Mouse (Mus musculus): Measurements from ENCODE around the gene Acd.
A peak's percentile ranks its signal among the peaks of the same experiment; 100 is the strongest.

DNA sequence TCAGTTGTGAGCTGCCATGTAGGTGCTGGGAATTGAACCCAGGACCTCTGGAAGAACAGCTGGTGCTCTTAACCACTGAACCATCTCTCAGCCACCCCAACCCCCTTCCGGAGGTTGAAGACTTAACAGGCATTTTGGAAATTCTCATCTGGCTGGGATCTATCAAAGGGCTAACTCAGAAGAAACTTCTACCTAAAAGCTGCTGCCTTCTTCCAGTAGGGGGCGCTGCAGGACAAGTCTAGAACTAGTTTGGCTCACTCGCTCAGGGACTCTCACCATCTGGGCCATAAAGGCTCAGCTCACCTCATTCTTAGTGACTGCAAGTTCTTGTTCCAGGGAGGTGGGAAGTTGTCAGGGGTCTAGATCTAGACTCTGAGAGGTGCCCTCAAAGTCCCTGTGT is 13.2 kb upstream of the Acd start:
- TF ChIP-seq CTCF (IDR thresholded peaks at IDR 0.05; ENCODE audit: extremely low read depth, insufficient read depth, low read length) (peak; percentile 83), POLR2A (IDR thresholded peaks at IDR 0.05; ENCODE audit: extremely low read depth, insufficient read depth, low read length) (no peak)

Measured in cortical plate, adult 2 months (tissue).